Mouse (Mus musculus) brain, adult 2 months (tissue): ENCODE results near the gene Rufy2.

Source experiments
- DNase-seq: peaks from one replicate; pipeline ENCODE4 v3.0.0; 2011; ENCODE audit warnings: low read depth, low spot score

The Rufy2 gene

DNA sequence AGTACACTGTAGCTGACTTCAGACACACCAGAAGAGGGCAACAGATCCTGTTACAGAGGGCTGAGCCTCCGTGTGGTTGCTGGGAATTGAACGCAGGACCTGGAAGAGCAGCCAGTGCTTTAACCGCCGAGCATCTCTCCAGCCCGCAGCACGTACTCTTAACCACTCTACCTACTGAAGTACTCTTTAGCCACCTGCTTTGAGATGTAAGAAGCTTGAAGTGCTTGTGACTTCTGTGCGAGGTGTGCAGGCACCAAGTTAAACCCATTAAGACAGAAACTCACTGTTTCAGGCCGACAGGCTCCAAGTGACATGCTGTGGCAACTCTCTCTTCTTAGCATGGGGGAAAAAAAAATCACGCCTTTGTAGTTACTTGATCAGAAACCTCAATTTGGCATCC lies 34.1 kb downstream of the Rufy2 start:
- no peak for DNase-seq

DNA sequence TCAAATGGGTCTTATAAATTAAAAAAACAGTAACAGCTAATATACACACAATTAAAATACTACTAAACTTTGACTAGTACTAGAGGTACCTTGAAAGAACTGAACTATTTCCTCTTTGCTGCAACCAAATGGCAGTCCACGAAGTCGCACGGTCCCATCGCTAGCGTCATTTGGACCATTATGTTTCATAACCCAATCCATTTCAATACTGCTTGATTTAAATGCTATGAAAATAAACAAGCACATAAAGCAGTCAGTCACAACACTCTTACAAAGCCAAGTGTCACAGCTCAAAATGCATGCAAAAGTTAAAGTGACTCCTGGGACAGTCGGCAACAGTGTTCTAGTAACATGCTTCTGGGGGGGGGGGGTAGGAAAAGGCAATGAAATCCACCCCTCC lies 39.3 kb downstream of the Rufy2 start:
- DNase-seq = no peak

DNA sequence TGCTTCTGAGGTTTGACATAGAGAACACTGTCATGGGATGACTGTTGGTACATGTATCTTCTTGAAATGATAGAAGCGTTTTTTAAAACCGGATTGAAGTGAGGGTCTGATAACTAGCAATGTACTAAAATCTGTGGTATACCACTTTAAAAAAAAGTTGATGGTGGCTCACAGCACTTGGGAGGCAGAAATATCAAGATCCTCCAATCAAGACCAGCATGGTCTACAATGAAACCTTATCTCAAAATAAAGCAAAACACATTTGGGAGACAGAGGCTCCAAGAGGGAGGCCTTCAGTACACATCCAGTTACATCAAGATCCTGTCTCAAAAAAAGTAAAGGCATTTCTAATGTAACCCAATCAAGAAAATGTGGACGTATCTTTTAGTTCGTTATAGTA lies 41.7 kb downstream of the Rufy2 start:
- DNase-seq = no peak

DNA sequence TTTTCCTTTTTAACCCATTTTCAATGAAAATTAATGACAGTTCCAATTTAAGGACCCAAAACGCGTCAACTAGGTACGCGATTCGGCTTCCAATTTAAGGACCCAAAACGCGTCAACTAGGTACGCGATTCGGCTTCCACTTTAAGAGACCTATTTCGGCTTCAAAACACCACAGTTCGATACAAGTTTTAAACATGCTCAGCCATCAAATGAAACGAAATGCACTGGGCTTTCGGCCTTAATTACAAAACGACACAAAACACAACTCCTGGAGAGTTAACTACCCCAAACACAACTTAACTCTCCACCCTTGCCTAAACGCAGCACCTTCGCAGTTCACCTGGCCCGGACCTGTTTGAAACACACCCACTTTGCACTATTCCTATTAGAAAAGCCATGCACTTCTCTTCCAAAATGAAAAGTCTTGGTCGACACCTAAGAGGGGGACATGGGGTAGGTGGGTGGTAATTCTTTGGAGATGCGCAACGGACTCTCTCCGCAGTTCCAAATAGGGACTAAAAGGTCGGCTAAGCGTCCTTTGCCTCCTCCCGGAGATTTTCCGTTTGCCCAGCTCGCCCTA lies 42.6 kb downstream of the Rufy2 start:
- no peak for DNase-seq

DNA sequence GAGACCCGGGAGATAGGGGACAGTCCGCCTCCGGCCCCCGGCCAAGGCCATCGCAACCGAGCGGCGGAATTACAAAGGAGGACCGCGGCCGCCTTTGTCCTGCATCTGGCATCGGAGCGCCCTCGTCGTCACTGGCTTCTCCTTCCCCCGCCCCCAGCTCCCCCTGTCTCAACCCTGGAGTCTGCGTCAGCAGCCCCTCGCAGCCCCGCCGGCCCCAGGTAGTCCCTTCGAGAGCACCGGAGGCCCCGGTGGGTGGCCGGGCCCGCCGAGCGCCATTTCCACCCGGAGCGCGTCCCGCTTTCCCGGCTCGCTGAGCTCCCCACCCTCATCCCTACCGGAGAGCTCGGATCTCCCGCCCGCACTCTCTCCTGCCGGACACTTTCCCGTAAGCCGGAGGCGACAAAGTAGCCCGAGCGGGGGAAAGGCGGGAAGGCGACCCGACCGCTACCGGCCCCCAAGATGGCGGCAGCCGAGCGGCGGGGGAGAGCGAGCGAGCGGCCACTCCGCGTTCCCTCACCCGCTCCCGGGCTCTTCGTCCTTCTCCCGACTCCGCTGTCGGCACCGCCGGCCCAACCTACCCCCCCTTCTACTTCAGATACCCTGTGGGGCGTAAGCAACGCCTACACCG lies 43.2 kb downstream of the Rufy2 start:
- peak; percentile 72 for DNase-seq

DNA sequence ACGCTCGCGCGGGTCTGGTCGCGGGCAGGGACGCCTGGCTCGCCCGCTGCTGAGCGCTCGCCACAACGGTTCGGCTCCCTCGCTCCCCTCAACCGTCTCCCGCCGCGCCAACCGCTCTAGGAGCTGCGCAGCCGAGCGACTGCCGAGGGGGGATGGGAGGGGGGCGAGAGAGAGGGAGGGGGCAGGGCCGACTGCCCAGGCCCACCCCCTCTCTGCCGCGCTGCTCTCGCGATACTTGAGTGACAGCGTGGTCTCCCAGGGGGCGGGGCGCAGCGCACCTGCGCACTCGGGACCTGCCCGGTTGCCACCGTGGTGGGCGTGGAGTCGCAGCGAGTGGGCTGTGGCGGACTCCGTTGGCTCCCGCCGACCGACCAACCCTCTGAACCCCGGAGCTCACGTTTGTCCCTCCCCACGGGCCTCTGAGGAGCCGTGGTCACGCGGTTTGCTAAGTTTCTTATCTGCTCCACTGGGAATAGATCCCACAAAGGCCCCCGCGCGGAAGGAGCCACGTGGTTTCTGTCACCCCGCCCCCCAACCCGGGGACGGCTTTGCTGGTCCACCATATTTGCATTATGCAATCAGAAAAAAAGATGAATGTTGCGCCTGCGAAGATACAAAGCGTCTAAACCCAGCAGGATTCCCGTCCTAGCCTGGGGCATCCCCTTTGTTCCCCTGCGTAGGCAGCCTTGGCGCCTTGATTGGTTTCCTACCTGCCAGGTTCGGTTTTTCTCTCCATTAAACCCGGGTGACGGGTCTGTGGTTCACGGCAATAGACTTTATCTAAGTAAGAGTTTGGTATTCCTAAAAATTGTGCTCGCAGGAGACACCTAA lies 43.9 kb downstream of the Rufy2 start, which contains the start of the genes Hnrnph3 and Pbld2:
Gene Hnrnph3 (minus strand): TSS at position 469 of the 831 bp plus-strand sequence.
Gene Pbld2 (plus strand): TSS at position 567 of the 831 bp plus-strand sequence.
- peak; percentile 99 for DNase-seq

DNA sequence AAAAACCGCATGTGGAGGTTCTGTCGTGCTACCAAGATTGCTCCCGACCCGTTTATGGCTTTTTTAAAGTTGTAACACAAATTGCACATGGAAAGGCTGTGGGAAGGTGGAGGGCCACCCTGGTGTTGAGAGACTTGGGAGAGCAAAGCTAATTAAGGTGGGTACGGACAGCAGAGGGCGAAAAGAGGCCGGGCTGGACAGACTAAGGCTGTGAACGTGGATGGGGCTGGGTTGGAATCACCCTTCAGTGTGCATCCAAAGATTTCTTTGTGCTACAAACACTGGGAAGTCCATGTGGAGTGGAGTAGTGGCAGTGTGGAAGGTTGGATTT lies 44.5 kb downstream of the Rufy2 start:
- peak; percentile 88 for DNase-seq

DNA sequence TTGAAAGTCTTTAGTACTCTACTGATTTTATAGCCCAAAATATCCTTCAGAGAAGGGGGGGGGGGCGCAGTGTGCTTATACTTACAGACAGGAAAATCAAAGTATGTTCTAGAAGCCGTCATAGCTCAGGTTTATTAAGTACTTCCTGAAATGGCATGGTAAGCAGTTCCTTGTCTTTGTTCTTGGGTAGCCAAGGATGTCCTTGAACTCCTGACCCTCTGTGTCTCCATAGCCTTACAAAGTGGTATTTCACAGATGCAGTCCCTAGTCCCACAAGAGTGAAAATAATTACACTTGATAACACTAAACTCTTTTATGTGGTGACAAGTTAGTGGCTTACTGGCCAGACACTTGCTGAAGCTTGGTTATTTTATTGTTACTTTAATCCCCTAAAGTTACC lies 45.0 kb downstream of the Rufy2 start:
- no peak for DNase-seq

DNA sequence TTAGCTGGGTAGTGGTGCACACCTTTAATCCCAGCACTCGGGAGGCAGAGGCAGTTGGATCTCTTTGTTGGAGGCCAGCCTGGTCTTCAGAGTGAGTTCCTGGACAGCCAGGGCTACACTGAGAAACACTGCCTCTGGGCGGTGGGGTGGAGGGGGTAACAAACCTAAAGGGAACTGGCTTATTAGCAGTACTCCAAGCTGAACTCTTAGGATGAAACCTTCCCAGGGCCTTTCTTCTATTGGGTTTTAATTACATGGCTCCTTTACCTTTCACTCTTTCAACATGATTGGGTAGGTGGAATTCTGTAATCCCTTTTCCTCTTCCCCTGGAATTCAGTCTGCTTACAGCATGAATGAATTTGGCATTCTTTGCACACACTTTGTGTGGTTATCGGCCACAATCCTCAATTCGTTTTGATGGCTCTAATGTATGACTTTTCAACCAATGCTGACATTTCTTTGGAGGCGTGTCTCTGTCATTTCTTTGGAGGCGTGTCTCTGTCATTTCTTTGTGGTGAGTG lies 45.5 kb downstream of the Rufy2 start:
- DNase-seq = no peak

DNA sequence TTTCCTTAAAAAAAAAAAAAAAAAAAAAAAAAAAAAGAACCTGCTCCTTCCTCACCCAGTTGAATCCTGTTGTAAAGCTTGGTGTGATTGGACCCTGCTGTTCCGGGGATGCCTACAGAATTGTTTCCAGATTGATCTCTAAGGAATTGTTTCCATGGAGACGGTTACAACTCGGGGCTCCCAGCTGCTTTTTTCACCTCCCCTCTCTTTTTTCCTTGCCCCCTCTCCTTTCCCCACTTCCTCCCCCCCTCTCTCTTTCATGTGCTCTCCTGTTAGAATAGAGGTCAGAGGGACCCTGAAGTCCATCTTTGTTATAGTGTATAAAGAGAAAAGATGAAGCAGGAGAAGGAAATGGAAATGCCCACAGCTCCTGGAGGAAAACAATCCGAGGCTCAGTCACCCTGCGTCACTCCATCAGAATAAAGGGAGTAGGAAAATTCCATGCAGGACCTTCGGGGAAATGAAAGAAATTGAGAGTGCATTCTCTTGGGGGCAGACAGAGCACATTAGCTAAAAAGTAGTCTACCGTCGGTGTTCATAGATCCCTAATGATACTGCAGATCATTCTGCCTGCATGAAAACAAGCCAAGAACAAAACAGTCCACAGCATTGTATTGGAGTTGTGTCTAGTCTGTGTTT lies 46.3 kb downstream of the Rufy2 start:
- DNase-seq = peak; percentile 74

DNA sequence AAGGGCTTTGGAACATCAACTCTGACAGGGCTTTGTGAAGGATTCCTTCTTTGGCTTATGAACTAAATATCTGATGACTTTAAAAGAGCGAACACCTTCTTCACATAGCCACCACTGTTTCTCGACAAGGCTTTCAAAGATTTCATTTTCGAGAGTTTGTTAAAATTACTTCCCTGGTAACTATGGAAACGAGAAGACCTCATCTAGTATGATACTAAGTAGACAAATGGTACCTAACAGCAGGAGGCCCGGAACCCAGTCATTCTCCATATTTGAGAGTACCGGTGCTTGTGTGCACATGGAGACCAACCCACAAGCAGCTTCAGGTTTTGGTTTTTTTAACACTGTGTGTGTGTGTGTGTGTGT lies 46.8 kb downstream of the Rufy2 start:
- DNase-seq = peak; percentile 59

DNA sequence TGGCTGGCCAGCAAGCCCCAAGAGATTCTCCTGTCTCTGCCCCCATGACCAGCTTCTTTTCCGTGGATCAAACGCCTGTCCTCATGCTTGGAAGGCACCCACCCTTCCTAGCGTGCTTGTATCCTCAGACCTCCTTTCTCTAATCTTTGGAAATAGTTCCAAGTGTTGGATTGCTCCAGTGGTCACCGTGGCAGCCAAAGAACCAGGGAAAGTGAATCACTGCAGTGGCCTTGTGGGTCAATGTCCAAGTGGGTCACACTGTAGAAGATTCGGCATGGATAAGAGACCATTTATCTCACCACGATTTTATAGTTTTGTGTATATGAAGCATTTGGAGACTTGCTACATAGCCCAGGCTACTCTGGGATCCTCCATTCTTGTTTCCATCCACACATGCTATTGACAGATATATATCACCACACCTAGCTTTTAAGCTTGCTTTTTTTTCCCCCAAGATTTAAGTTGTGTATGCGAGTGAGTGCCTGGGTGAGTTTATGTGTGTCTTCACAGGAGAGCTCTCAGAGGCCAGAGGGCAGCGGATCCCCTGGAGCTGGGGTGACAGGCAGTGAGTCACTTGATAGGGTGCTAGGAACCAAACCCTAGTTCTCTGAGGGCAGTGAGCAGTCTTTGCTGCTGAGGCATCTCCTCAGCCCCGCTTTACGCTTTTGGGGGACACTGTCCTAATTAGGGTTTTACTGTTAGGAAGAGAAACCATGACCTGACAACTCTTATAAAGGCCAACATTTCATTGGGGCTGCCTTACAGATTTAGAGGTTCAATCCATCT lies 47.5 kb downstream of the Rufy2 start:
- DNase-seq = no peak

DNA sequence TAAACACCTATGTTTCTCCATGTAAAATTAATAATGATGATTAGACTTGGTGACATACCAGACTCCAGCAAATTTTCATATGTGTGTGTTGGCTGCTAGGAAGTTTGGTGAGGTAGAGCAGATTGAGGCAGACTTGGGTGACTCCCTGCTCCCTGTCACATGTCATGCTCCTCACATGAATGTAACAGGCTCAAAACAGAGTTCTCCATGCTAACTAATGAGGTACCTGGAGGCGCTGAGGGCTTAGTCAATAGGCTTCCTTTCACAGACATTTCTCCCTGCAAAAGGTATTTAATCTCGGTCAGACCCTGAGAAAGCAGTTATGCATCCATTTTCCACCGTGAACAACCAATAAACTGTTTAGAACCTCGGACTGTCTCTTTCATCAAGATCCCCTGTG lies 48.4 kb downstream of the Rufy2 start:
- no peak for DNase-seq

DNA sequence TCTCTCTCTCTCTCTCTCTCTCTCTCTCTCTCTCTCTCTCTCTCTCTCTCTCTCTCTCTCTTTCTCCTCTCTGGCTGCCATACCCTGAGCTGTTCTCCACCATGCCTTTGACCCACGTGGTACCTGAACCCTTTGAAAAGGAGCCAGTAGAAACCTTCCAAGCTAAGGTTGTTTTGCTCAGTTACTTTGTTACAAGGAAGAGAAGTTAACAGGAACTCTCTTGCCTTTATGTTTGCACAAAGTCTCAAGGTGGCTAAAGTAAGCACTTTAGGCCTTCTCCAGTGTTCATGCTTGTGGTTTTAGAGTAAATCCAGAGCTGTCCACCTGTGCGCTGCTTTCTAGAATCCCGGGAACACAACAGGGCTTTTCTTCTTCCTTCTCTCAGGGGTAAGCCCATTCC lies 52.2 kb downstream of the Rufy2 start:
- DNase-seq = no peak

DNA sequence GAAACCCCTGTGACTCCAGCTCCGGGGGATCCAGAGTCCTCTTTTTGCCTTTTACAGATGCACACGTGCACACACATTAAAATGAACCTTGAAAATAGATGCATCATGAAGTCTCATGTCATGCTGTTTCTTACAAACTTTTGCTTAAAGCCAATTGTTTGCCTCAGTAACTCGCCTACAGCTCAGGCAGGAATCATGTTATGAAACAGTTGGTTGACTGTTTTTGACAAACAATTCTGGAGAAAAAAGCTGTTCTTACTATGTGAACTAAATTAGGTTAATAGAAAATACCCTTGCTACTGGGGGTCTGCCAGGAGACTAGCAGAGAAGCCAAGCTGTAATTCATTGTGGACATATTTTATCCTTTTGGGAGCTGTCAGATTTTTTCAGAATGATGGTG lies 52.9 kb downstream of the Rufy2 start:
- no peak for DNase-seq

DNA sequence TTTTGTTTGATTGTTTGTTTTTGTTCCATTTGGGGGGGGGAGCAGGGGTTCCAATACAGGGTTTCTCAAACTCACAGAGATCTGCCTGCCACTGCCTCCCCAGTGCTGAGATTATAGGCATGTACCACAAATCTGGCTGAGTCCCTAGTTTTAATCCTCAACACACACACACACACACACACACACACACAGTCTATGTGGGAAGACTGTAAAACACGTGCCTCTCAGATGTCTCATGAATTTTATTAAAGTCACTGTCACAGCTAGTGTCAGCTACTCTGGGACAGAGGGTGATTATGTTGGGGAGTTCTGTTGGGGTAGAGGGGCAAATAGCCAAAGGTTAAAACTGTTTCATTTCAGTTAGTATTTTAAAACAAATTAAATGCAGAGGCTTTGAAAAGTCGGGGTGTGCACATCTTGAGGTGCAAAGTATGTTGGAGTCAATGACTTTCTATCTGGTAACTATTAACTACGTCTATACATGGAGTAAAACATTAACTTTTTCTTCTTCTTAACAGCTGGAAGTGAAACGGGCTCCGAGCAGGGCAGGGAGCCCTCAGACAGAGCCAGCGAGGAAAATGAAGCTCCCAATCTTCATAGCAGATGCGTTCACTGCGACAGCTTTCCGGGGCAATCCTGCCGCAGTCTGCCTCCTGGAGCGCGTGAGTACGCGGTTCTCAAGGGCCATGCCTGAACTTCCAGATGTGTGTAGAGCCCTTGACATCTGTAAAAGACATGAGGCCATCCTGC lies 58.7 kb downstream of the Rufy2 start:
- no peak for DNase-seq

DNA sequence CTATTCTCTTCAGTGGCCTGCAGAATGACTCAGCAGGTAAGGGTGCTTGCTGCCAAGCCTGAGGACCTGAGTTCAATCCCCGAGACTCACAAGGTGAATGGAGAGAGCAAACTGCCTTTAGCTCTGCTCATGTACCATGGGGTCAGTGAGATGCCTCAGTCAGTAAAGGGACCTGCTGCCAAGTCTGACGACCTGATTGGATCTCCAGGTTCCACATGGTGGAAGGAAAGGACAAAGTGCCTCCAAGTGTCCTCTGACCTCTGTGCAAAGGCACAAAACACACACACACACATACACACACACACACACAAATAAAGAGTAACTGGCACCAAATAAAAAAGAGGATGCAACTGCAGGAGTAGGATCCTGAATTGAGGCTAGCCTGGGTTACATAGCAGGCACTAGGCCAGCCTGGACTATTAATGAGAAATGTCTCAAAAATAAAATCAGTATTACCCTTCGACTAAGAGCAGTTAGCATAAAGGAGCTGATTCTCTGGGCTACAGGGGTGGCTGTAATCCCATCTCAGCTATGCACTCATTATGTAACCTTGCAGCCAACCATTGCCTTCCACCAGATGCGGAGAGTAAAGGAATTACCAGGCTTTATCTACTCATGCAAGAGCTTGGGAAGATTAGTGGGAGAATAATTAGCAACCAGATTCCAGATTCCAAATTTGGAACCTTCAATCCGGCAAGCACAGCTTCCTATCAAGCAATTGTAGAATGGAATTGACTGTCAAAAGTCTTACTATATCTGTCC lies 60.0 kb downstream of the Rufy2 start:
- DNase-seq = peak; percentile 44

DNA sequence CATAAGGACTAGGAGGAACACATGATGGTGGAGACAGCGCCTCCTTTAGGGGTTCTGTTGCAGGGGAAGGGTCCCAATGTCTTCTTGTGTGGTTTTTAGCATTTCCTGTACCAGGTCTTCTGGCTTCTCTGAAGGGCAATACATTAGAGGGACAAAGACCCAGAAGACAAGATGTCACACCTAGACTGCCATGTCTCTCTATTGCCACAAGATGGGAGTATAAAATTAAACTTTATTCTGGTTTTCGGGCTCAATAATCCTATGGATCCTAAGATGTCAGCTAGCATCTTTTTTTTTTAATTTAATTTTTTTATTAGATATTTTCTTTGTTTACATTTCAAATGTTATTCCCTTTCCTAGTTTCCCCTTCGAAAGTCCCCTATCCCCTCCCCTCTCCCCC lies 63.1 kb downstream of the Rufy2 start:
- DNase-seq = no peak

DNA sequence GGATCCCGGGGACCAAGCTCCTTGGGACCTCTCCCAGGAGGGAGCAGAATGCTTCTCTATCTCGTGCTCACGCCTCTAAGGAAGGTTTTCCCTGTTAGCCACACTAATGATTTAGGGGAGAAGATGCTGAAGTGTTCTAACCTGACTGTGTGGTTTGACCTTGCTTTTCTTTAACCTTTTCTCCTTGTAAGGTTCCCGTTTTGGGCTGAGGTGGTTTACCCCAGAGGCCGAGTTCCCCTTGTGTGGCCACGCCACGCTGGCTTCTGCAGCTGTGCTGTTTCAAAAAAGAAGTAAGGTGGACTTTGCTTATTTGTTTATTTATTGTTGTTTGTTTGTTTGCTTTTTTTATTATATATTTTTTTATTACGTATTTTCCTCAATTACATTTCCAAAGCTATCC lies 67.7 kb downstream of the Rufy2 start:
- DNase-seq = no peak

DNA sequence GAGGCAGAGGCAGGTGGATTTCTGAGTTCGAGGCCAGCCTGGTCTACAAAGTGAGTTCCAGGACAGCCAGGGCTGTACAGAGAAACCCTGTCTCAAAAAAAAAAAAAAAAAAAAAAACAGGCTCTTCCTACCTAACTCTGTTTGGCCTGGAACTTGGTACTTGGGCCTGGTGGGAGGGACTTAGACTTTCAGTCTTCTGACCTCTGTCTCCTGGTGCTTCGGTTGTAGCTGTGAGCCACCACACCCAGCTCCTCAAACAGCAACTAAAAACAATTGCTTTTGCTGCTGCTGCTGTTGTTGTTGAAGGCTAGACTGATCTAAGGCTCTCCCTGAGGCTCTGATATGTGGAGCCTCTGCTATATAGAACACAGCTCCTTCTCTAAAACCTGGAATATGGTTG lies 69.1 kb downstream of the Rufy2 start:
- no peak for DNase-seq
